Mouse (Mus musculus) heart, embryonic 11.5 days (tissue): ENCODE measurements at regions not wholly inside any gene's neighbourhood (a gene's known extent, or its start where the extent isn't known, plus 50 kb on each side); places are given as distances from the start of the nearest gene placed in this dataset.

Experiments used
- ATAC-seq: fragments of 200-750 bp; cut with Nextera tagmentation; replicated peaks from 2 replicates; pipeline ENCODE4 v1.8.0; 2017; ENCODE audit warnings: moderate library complexity; ENCODE audit not compliant: insufficient number of reproducible peaks, low FRiP score, low TSS enrichment
- H3K27ac ChIP-seq: fragments of 300-500 bp; sonication (generic); 2 replicates; pipeline ENCODE4 v1.5.1; 2014; ENCODE audit warnings: mild to moderate bottlenecking, low read depth, low read length
- H3K27me3 ChIP-seq: fragments of 300-500 bp; sonication (generic); 2 replicates; pipeline ENCODE4 v1.6.1; 2014; ENCODE audit warnings: mild to moderate bottlenecking, low read length, mixed read lengths; ENCODE audit not compliant: control insufficient read depth, insufficient read depth
- H3K36me3 ChIP-seq: fragments of 300-500 bp; sonication (generic); 2 replicates; pipeline ENCODE4 v1.6.1; 2014; ENCODE audit warnings: mild to moderate bottlenecking, low read length, moderate library complexity, mixed read lengths; ENCODE audit not compliant: control insufficient read depth, insufficient read depth
- H3K4me1 ChIP-seq: fragments of 300-500 bp; sonication (generic); 2 replicates; pipeline ENCODE4 v1.6.1; 2014; ENCODE audit warnings: low read length; ENCODE audit not compliant: control insufficient read depth, insufficient read depth
- H3K4me2 ChIP-seq: fragments of 300-500 bp; sonication (generic); 2 replicates; pipeline ENCODE4 v1.6.1; 2014; ENCODE audit warnings: mild to moderate bottlenecking, moderate library complexity
- H3K4me3 ChIP-seq: fragments of 300-500 bp; sonication (generic); 2 replicates; pipeline ENCODE4 v1.5.1; 2014; ENCODE audit warnings: low read depth, low read length
- H3K9ac ChIP-seq: fragments of 300-500 bp; sonication (generic); 2 replicates; pipeline ENCODE4 v1.6.1; 2014; ENCODE audit warnings: mild to moderate bottlenecking, low read depth, low read length, moderate library complexity
- H3K9me3 ChIP-seq: fragments of 300-500 bp; sonication (generic); replicated peaks from 2 replicates; pipeline ENCODE4 v1.6.1; 2016; ENCODE audit warnings: low read length; ENCODE audit not compliant: control insufficient read depth
- WGBS: fragments of 180-500 bp; shearing (Covaris S2); extraction: QIAGEN DNeasy Blood & Tissue Kit; methylation state at CpG from one replicate; pipeline ENCODE4 v1.1.7; 2014; ENCODE audit not compliant: insufficient replicate concordance; 5-methylcytosine and 5-hydroxymethylcytosine counted together

DNA sequence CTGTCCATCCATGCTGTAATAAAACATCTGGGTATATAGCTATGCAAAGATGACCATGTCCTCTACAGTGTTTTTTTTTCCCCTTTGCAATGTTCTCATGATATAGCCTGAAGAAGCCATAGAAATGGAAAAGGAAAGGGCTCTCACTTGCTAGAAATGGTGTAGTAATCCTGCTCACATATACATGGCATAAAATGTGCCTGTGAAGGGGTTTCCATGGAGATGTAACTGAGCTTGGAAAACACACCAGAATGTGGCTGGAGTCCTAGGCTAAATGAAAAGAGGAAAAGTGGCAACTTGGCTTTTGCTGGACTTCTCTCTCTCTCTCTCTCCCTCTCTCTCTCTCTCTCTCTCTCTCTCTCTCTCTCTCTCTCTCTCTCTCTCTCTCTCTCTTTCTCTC, 178.7 kb upstream of the Negr1 start:
- no peaks in the 10 kb centered on the region for H3K36me3 ChIP-seq
- H3K27me3 ChIP-seq, result no peaks in the 10 kb centered on the region
- no peaks in the 10 kb centered on the region for H3K9me3 ChIP-seq
- no peaks in the 10 kb centered on the region for H3K4me1 ChIP-seq
- ATAC-seq, result no peak
- H3K4me3 ChIP-seq, result no peak overlapping the region
- H3K27ac ChIP-seq, result no peak overlapping the region
- no peak overlapping the region for H3K4me2 ChIP-seq
- no peak overlapping the region for H3K9ac ChIP-seq

DNA sequence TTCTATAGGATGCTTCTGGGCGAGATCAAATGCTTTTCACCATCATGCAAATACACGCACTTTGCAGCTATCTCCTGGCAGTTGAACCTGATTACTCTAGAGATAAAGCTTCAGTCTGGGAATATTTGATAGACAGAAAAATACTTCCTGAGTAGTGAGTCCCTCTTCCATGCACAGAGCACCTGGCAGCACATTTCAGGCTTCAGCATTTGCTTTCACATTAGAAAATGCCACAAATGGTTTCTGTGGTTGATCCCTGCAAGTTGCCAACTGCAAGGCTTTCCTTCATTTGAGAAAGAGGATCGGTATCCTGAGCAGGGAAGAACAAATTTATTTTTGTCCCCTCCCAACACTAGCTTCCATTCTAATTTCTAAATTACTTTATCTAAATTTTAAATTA, 155.5 kb upstream of the Negr1 start:
- H3K9me3 ChIP-seq, result no peaks in the 10 kb centered on the region
- H3K36me3 ChIP-seq, result no peaks in the 10 kb centered on the region
- H3K4me2 ChIP-seq, result no peak overlapping the region
- WGBS, result 76% methylated on average over 3 of the region's 3 CpGs
- no peaks in the 10 kb centered on the region for H3K27me3 ChIP-seq
- no peak for ATAC-seq
- no peak overlapping the region for H3K4me3 ChIP-seq
- no peak overlapping the region for H3K27ac ChIP-seq
- H3K4me1 ChIP-seq, result no peaks in the 10 kb centered on the region
- no peak overlapping the region for H3K9ac ChIP-seq

DNA sequence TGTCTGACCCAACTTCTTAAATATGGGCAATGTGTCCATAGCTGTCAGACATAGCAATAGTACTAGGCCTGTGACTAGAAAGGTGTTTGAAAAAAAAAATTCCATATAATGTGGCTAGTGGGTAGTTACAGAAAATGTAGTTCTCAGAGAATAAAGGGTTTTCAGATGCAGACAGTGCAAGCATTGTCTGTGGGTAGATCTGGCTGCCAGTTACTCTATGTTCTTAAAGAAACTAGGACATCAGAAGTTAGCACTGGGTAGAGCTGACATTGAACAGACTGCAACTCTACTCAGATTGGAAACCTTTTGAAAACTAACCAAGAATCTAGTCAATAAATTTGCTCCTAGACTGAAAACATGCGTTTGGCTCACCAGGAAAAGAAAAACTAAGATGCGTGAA, 154.5 kb upstream of the Negr1 start:
- no peak for ATAC-seq
- 71% methylated on average over 2 of the region's 2 CpGs for WGBS
- no peaks in the 10 kb centered on the region for H3K9me3 ChIP-seq

DNA sequence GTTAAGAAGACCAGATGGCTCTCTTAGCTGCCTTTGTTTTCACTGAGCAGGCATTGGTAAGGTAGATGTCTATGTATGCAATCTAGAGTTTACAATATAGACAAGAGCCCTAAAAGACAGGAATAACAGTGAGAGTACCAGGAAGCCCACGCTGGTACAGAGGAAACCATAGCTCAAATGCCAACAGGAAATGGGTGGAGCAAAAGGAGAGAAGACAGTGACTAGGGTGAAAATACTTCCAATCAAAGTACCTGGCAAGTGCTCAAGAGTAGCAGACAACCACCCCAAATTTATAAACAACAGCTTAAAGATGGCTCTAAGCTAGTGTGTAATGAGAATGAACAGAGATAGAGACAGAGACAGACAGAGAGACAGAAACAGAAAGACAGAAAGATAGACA, 151.5 kb upstream of the Negr1 start:
- 35% methylated on average over 1 of the region's 1 CpGs for WGBS
- no peaks in the 10 kb centered on the region for H3K27me3 ChIP-seq
- no peaks in the 10 kb centered on the region for H3K36me3 ChIP-seq
- ATAC-seq, result no peak
- no peak overlapping the region for H3K4me3 ChIP-seq
- H3K27ac ChIP-seq, result no peak overlapping the region
- no peak overlapping the region for H3K4me2 ChIP-seq
- H3K4me1 ChIP-seq, result no peaks in the 10 kb centered on the region
- no peak overlapping the region for H3K9ac ChIP-seq
- H3K9me3 ChIP-seq, result no peaks in the 10 kb centered on the region

More for the DNA sequence above, 154.5 kb upstream of the Negr1 start:
- Histone ChIP-seq H3K4me1 (no peaks in the 10 kb centered on the region), H3K4me3 (no peak overlapping the region), H3K4me2 (no peak overlapping the region), H3K9ac (no peak overlapping the region), H3K36me3 (no peaks in the 10 kb centered on the region), H3K27me3 (no peaks in the 10 kb centered on the region), H3K27ac (no peak overlapping the region)

DNA sequence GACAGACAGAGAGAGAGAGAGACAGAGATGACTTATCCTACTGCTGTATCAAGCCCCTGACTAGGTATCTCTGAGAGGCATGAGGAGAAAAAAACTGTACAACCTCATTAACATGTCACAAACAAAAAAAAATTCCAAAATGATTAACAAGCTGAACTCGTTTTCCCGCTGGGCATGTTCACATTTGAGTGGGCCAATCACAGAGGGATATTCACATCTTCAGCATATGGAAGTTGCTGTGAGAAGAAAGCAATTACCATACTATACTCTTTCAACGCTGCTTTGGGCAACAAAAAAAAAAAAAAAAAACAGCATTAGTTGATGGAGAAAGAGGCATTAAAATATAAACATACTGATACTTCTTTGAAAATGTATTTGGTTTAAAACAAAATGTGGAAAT, 148.8 kb upstream of the Negr1 start:
- no peak overlapping the region for H3K27ac ChIP-seq
- no peaks in the 10 kb centered on the region for H3K9me3 ChIP-seq
- H3K27me3 ChIP-seq, result no peaks in the 10 kb centered on the region
- no peaks in the 10 kb centered on the region for H3K4me1 ChIP-seq
- H3K36me3 ChIP-seq, result no peaks in the 10 kb centered on the region
- no peak overlapping the region for H3K4me3 ChIP-seq
- no peak overlapping the region for H3K4me2 ChIP-seq
- H3K9ac ChIP-seq, result no peak overlapping the region
- no peak for ATAC-seq
- 82% methylated on average over 3 of the region's 3 CpGs for WGBS

DNA sequence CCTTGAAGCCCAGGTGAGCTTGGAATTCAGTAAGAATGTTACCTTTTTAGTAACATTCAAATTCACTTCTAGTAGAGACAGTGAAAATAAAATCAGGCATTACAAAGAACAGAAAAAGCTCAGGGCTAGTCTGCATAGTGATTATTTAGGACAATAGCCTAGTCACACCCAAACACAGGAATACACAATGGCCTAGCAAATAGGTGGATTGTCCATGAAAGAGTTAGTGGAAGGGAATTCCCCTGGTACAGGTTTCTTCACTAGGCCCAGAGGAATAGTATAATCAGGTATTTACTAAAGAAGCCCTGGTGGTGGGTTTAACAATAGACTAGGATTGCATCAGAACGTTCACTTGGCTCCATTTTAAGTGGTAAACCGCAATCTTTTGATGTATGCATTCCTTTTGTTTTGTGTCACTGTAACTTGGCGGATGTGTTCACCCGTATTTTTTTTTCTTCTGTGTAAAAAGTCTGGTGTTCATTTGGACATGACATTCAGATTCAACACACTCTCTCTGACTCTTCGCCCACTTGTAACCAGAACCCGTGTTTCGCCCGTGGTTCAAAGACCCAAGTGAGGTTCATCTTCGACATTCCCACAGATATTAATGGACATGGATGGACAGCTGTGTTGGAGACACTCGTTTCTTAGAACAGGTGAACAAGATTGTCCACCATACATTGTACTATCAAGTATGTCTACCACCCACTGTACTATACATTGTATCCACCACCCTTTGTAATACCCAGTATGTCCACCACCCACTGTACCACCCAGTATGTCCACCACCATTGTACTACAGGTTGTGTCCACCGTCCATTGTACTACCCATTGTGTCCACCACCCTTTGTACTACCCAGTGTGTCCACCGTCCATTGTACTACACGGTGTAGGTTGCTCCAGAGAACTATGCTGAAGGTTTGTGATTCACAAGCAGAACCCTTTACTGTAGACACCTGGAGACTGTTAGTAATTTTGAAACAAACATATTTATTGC, 146.9 kb upstream of the Negr1 start:
- Histone ChIP-seq H3K9ac (no peak overlapping the region), H3K27me3 (no peaks in the 10 kb centered on the region), H3K4me3 (no peak overlapping the region), H3K4me2 (no peak overlapping the region), H3K9me3 (no peaks in the 10 kb centered on the region), H3K36me3 (no peaks in the 10 kb centered on the region), H3K27ac (no peak overlapping the region), H3K4me1 (no peaks in the 10 kb centered on the region)
- ATAC-seq, result no peak; the same call in 1 of the 2 replicates
- 79% methylated on average over 13 of the region's 13 CpGs for WGBS

DNA sequence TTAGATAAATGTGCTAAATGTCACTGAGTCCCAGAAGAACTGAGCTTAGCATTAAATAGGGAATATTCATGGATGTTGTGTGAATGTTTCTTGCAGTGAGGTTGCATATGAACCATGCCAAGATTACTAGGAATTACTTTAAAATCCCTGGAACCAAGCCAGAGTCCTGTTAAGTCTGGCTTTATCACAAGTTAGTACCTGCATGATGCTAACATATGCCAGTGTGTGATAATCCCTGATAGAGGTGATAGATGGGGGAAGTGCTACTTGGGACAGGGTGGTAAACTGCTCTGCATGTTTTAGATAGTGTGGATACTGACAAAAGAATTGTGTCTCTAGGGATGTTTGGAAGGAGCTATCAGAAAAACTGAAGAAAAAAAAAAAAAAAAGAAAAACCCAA, 143.5 kb upstream of the Negr1 start:
- H3K36me3 ChIP-seq, result no peaks in the 10 kb centered on the region
- no peaks in the 10 kb centered on the region for H3K4me1 ChIP-seq
- H3K4me3 ChIP-seq, result no peak overlapping the region
- H3K4me2 ChIP-seq, result no peak overlapping the region
- no peak overlapping the region for H3K27ac ChIP-seq
- H3K9ac ChIP-seq, result no peak overlapping the region
- no peak for ATAC-seq
- H3K9me3 ChIP-seq, result no peaks in the 10 kb centered on the region
- no peaks in the 10 kb centered on the region for H3K27me3 ChIP-seq

DNA sequence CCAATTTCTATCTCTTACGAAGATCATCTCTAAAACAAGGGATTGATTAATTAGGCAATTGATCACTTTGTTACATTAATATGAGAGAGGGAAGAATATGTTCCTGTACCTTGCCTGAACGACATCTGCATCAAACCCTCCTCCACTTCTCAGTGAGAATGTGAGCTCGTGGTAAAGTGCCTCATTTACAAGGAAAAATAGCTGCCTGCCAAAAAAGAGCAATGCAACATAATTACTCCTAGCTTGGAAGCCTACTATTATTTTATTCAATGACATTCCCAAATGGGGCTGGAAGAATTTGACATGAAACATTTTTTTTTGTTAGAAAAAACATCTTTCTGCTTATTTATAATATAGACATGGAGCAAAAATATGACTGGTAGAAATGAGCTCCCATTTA, 138.5 kb upstream of the Negr1 start:
- 61% methylated on average over 3 of the region's 3 CpGs for WGBS
- H3K9ac ChIP-seq, result no peak overlapping the region
- no peak overlapping the region for H3K4me3 ChIP-seq
- no peak overlapping the region for H3K4me2 ChIP-seq
- no peaks in the 10 kb centered on the region for H3K9me3 ChIP-seq
- H3K27ac ChIP-seq, result no peak overlapping the region
- no peak for ATAC-seq
- no peaks in the 10 kb centered on the region for H3K27me3 ChIP-seq
- H3K4me1 ChIP-seq, result no peaks in the 10 kb centered on the region
- no peaks in the 10 kb centered on the region for H3K36me3 ChIP-seq

DNA sequence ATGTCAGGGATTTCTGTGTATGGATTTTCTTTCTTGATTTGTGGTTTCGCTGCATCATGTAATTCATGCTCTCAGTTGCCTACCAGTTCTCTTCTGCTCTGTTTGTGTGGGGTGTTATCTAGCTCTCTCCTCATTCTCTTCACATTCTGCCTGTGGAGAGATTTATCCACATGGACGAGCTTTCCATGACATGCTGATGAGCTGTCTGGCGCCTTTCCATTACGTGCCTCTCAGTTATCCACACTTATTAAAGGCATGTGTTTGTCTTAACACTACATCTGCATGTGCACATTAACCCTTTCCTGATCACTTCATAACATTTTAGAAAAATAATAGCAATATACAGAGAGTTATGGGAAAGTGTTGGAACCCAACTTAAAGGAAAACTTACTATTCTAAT, 106.6 kb upstream of the Negr1 start:
- Histone ChIP-seq H3K9me3 (no peaks in the 10 kb centered on the region), H3K4me2 (no peak overlapping the region), H3K27me3 (no peaks in the 10 kb centered on the region), H3K27ac (no peak overlapping the region), H3K4me3 (no peak overlapping the region), H3K4me1 (no peaks in the 10 kb centered on the region), H3K36me3 (no peaks in the 10 kb centered on the region), H3K9ac (no peak overlapping the region)
- no peak for ATAC-seq
- WGBS, result 53% methylated on average over 4 of the region's 4 CpGs
